Mouse (Mus musculus) ovary, adult 2 months (tissue): Measurements from ENCODE around the gene Rnf8. TPM values are rescaled to one million over a fixed set of nuclear protein-coding genes. Genes with fewer than 3 reads are reported as not detected.

ENCODE experiments used
- polyA plus RNA-seq: library from polyadenylated mRNA; depleted of rRNA; stranded (reverse); fragments of >200 nt; gene quantifications from 2 replicates; pipeline ENCODE4 v1.2.3, GENCODE M21; 2012; rRNA removed

The Rnf8 gene
- 34.4 and 40.8 TPM in 2 replicates for polyA plus RNA-seq

DNA sequence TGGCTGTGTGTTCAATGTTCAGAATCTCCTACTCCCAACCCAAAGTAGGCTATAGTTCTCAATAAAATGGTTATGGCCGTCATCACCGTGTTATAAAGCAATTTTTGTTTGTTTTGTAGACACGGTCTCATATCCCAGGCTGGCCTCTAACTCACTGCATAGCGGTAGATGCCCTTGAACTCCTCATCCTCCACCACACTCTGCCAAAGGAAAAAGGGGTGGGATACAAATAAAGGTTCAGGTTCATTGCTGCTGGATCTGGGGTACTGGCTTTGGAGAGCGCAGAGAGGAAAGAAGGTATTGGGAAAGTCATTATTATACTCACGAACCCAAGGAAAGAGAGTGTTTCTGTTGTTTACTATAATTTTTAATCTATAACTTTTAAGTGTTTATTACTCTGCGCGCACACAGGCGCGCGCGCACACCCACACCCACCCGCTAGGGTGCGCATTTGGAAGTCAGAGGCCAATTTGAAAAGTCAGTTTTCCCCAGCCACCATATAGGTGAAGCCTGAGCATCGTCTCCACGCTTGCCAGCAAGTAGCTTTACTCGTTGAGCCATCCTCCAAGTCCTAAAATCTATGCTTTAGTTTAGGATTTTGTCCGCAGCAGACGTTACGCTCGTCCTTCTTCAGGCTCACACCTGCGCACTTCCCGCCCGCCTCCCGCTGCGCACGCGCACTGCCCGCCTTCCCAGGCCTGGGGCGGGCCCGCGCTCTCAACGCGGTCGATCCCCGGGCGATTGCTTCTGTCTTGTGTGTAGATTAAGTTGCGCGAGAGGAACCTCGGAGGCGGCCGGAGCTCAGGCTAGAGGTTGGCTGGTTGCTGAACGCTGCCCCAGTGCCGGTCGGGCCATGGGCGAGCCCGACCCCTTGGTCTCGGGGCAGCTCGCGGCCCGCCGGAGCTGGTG, at the start of gene Rnf8, which contains the start of gene Gm28043:
Rnf8 (plus strand) TSS at position 676 of the 909 bp plus-strand sequence.
Gm28043 (plus strand) TSS at position 762 of the 909 bp plus-strand sequence.

GRCm38 (mm10) chr17:29660076-29660761, 45.6 kb downstream of the Rnf8 start, which contains the start of gene Cmtr1:
Gene Cmtr1 (plus strand): TSS chr17:29660595.

Other genes starting within 250 kb of the Rnf8 start
- 39.0 and 58.6 TPM in 2 replicates for gene Pim1, start 124.0 kb upstream of the Rnf8 start, polyA plus RNA-seq
- not detected in 2 replicates for gene Gm17657, start 65.2 kb upstream of the Rnf8 start, polyA plus RNA-seq
- gene Tbc1d22b, start 65.0 kb upstream of the Rnf8 start, polyA plus RNA-seq, result 17.4 and 22.3 TPM in 2 replicates
- 0.29 TPM in 1 of 2 replicates, not detected in the other for gene Tmem217, start 62.4 kb upstream of the Rnf8 start, polyA plus RNA-seq
- gene Gm28043, start 86 bp downstream of the Rnf8 start, polyA plus RNA-seq, result 0.71 and 0.86 TPM in 2 replicates
- 28.5 and 30.6 TPM in 2 replicates for gene Cmtr1, start 45.8 kb downstream of the Rnf8 start, polyA plus RNA-seq
- gene Ccdc167, start 102.3 kb downstream of the Rnf8 start, polyA plus RNA-seq, result 7.1 and 8.3 TPM in 2 replicates